Mouse (Mus musculus) embryonic facial prominence, embryonic 15.5 days (tissue): ENCODE measurements around the gene Spn. TPM values are rescaled to one million over a fixed set of nuclear protein-coding genes. Genes with fewer than 3 reads are reported as not detected.
"Not testable (repeated sequence)": the region's sequence is repeated elsewhere in the genome, so short reads cannot be mapped to it uniquely, and the experiment has no call there.

Experiments
- ATAC-seq: fragments of 200-750 bp; cut with Nextera tagmentation; 2 replicates; pipeline ENCODE4 v1.8.0; 2017; ENCODE audit warnings: low read depth, moderate TSS enrichment; ENCODE audit not compliant: insufficient number of reproducible peaks, low FRiP score, low TSS enrichment
- H3K27ac ChIP-seq: fragments of 300-500 bp; sonication (generic); replicated peaks from 2 replicates; pipeline ENCODE4 v1.5.1; 2015; ENCODE audit warnings: mild to moderate bottlenecking, inconsistent platforms
- H3K27me3 ChIP-seq: fragments of 300-500 bp; sonication (generic); 2 replicates; pipeline ENCODE4 v1.6.1; 2015; ENCODE audit warnings: inconsistent platforms
- H3K36me3 ChIP-seq: fragments of 300-500 bp; sonication (generic); 2 replicates; pipeline ENCODE4 v1.6.1; 2015; ENCODE audit warnings: mild to moderate bottlenecking, inconsistent platforms
- H3K4me1 ChIP-seq: fragments of 300-500 bp; sonication (generic); 2 replicates; pipeline ENCODE4 v1.6.1; 2015; ENCODE audit warnings: inconsistent platforms
- H3K4me2 ChIP-seq: fragments of 300-500 bp; sonication (generic); replicated peaks from 2 replicates; pipeline ENCODE4 v1.6.1; 2015; ENCODE audit warnings: mild to moderate bottlenecking, inconsistent platforms
- H3K4me3 ChIP-seq: fragments of 300-500 bp; sonication (generic); replicated peaks from 2 replicates; pipeline ENCODE4 v1.5.1; 2015; ENCODE audit warnings: mild to moderate bottlenecking, inconsistent platforms
- H3K9ac ChIP-seq: fragments of 300-500 bp; sonication (generic); 2 replicates; pipeline ENCODE4 v1.6.1; 2015; ENCODE audit warnings: inconsistent platforms
- H3K9me3 ChIP-seq: fragments of 300-500 bp; sonication (generic); replicated peaks from 2 replicates; pipeline ENCODE4 v1.6.1; 2016; ENCODE audit warnings: inconsistent platforms
- WGBS: fragments of 180-500 bp; shearing (Covaris S2); methylation state at CpG from one replicate; pipeline ENCODE4 v1.1.7; 2015; 5-methylcytosine and 5-hydroxymethylcytosine counted together
- polyA plus RNA-seq: library from polyadenylated mRNA; unstranded; fragments of >200 nt; fragmentation: Nextera tagmentation; extraction: Ambion mirVana; gene quantifications from 2 replicates; pipeline ENCODE4 v1.2.1, GENCODE M21; 2015

The Spn gene
- polyA plus RNA-seq, result 0.61 and 0.67 TPM in 2 replicates

DNA sequence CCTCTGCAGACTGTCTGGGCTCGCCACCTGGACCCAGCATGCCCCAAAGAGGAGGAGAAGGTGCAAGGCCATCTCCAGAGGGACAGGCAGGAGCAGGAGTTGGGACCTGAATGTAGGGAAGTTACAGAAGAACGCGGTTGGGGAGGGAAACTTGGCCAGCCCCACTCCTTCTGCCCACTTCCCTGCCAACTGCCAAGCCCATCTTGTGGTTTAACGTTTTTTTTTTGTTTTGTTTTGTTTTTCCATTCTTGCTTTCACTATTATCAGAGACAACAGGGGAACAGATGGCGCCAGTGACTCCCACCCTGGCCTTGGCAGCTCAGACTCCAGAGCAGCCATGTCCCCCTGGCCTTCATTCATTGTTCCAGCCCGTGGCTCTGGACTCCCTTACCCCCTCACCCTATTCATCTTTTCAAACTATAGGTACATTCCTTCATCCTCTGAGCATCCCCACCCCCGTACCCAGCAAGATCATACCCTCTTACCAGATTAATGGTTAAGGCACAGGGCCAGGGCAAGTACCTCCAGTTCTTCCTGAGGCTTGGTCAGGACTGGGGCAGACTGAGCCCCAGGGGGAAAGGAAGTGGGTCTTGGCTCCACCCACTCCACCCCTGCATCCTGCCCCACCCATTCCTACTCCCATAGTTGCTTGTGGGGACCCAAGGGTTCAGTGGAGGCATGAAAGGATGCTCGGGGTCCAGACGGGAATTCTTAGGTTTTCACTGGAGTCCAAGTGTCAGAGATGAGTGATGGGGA, at the start of gene Spn:
Gene Spn (minus strand): TSS at position 562 of the 756 bp plus-strand sequence.
- ATAC-seq, result no peak
- Histone ChIP-seq H3K4me1 (no peaks in the 10 kb centered on the region), H3K4me3 (no peak within 1 kb of the TSS), H3K36me3 (no peaks in the 10 kb centered on the region), H3K9me3 (no peaks in the 10 kb centered on the region), H3K4me2 (no peak within 1 kb of the TSS), H3K27me3 (no peaks in the 10 kb centered on the region), H3K9ac (no peak within 1 kb of the TSS), H3K27ac (no peak within 1 kb of the TSS)
- WGBS, result 65% methylated on average over 9 of the region's 9 CpGs

DNA sequence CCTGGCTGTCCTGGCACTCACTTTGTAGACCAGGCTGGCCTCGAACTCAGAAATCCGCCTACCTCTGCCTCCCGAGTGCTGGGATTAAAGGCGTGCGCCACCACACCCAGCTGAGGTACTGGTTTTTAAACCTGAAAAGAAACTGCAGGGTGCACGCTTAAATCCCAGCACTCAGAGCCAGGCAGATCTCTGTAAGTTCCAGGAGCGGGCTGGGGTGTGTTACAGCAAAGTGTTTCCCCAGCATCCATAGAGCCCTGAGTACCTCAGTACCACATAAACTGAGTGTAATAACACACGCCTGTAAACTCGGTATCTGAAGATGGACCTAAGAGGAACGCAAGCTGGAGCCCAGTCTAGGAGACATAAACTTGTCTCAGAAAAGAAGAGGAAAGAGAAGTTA, 49.7 kb upstream of the Spn start:
- H3K9ac ChIP-seq, result no peak overlapping the region
- WGBS, result 71% methylated on average over 10 of the region's 10 CpGs

DNA sequence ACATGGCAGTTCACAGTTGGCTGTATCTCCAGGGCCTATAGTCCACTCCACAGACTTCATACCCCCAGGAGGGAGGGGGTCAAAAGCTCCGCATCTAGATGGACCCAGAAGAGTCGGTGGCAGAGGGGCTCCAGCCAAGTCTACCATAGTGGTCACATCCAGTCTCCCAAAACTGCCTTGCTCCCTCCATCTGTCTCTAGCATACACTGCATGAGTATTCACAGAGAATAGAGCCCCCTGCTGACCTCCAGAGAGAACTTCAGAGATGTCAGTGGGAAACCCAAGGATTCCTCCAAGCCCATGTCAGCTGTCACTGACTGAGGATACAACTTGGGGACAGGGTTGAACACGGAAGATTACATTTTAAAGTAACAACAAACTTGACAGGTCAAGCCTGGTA, 48.0 kb upstream of the Spn start:
- Histone ChIP-seq H3K27ac (no peak overlapping the region), H3K4me2 (no peak overlapping the region), H3K4me3 (no peak overlapping the region), H3K36me3 (0 out of 2 replicates have a peak, but pooled peaks cover 3% of the 10 kb centered on the region), H3K4me1 (no peaks in the 10 kb centered on the region), H3K9ac (no peak overlapping the region), H3K27me3 (no peaks in the 10 kb centered on the region), H3K9me3 (no peaks in the 10 kb centered on the region)
- WGBS, result 63% methylated on average over 3 of the region's 3 CpGs
- ATAC-seq, result no peak

More for the DNA sequence above, 49.7 kb upstream of the Spn start:
- no peaks in the 10 kb centered on the region for H3K9me3 ChIP-seq
- H3K4me2 ChIP-seq, result no peak overlapping the region
- H3K27ac ChIP-seq, result no peak overlapping the region
- ATAC-seq, result no peak
- no peak overlapping the region for H3K4me3 ChIP-seq
- no peaks in the 10 kb centered on the region for H3K27me3 ChIP-seq
- H3K36me3 ChIP-seq, result peaks cover 20% of the 10 kb centered on the region
- H3K4me1 ChIP-seq, result no peaks in the 10 kb centered on the region

DNA sequence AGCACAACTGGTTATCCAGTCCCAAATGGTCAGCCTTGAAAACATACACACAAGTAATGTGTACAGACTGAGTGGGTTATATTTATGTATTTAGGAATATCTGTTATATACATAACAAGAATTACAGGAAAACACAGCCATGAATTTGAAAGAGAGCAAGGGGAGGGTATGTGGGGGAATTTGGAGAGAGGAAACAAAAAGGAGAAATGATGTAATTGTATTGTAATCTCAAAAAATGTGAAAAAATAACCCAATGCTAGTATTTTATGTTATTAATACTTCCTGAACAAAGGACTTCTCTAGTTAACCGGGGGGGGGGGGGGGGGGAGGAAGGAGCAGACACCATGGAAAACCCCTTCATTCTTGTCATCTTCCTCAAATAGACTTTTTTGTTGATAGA, 47.1 kb upstream of the Spn start:
- Histone ChIP-seq H3K36me3 (no peaks in the 10 kb centered on the region), H3K4me1 (no peaks in the 10 kb centered on the region), H3K27me3 (no peaks in the 10 kb centered on the region), H3K9ac (no peak overlapping the region), H3K27ac (no peak overlapping the region), H3K4me2 (no peak overlapping the region), H3K9me3 (no peaks in the 10 kb centered on the region), H3K4me3 (no peak overlapping the region)
- no peak for ATAC-seq
- 71% methylated on average over 1 of the region's 1 CpGs for WGBS

DNA sequence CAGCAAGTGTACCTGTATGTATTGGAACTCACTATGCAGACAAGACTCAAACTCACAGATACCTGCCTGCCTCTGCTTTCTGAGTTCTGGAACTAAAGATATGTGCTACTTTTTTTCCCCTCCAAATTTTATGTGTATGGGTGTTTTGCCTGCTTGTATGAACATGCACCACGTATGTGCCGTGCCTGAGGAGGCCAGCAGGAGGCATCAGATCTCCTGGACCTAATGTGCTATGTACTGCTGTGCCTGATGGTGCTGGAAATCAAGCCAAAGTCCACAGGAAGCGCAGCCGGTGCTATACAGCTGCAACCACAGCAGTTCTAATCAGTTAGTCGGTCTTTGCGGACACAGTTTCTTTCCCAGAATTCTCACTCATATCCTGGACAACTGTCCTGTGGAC, 46.2 kb upstream of the Spn start:
- Histone ChIP-seq H3K9me3 (no peaks in the 10 kb centered on the region), H3K4me3 (no peak overlapping the region), H3K4me1 (no peaks in the 10 kb centered on the region), H3K36me3 (no peaks in the 10 kb centered on the region), H3K27me3 (no peaks in the 10 kb centered on the region), H3K9ac (no peak overlapping the region), H3K27ac (no peak overlapping the region), H3K4me2 (no peak overlapping the region)
- WGBS, result 69% methylated on average over 6 of the region's 6 CpGs
- ATAC-seq, result no peak

DNA sequence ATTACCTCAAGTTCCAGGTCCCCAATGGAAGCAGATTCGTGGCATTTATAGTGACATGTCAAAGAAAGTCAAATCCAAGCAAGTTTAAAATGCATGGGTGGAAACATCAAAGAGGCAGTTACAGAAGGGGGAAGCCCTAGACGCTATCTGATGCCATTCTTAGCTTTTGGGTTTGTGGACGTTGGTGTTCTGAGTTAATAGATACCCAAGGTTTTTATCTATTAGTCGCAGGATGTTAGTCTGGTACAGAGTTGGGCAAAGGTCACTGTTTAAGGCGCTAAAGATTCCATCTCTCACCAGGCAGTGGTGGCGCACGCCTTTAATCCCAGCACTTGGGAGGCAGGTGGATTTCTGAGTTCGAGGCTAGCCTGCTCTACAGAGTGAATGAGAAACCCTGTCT, 45.7 kb upstream of the Spn start:
- 74% methylated on average over 8 of the region's 8 CpGs for WGBS
- Histone ChIP-seq H3K4me3 (no peak overlapping the region), H3K27me3 (no peaks in the 10 kb centered on the region), H3K9me3 (no peaks in the 10 kb centered on the region), H3K27ac (no peak overlapping the region), H3K4me2 (no peak overlapping the region), H3K36me3 (no peaks in the 10 kb centered on the region), H3K4me1 (no peaks in the 10 kb centered on the region), H3K9ac (no peak overlapping the region)
- no peak for ATAC-seq

DNA sequence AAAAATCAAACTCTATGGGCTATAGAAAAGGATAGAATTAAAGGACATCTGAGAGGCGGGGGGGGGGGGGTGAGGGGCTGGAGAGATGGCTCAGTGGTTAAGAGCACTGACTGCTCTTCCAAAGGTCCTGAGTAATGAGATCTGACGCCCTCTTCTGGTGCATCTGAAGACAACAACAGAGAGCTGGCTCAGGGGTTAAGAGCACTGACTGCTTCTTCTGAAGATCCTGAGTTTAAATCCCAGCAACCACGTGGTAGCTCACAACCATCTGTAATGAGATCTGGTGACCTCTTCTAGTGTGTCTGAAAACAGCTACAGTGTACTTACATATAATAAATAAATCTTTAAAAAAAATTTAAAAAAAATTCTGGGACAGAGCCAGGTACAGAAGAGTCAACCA, 44.1 kb upstream of the Spn start:
- not testable (repeated sequence) for H3K27me3 ChIP-seq, H3K4me2 ChIP-seq, H3K9ac ChIP-seq, H3K9me3 ChIP-seq, ATAC-seq, H3K27ac ChIP-seq, H3K36me3 ChIP-seq, H3K4me1 ChIP-seq, H3K4me3 ChIP-seq
- 26% methylated on average over 3 of the region's 3 CpGs for WGBS

DNA sequence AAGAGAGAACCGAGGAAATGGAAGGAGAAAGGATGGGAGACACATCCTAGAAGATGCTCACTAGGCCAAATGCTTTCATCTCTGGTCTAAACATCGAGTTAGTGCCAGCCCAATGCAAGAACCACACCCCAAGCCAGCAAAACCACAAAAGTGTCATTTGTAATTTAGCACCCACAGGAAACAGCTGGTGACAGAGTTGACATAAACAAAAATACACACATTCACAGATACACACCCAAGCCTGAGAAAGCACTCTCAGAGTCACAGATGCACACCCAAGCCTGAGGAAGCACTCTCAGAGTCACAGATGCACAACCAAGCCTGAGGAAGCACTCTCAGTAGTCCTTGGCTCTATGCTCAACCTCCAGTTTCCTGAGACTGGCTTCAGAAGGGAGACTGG, 43.2 kb upstream of the Spn start:
- H3K4me2 ChIP-seq, result no peak overlapping the region
- H3K4me1 ChIP-seq, result no peaks in the 10 kb centered on the region
- H3K36me3 ChIP-seq, result no peaks in the 10 kb centered on the region
- no peaks in the 10 kb centered on the region for H3K9me3 ChIP-seq
- H3K27me3 ChIP-seq, result no peaks in the 10 kb centered on the region
- ATAC-seq, result no peak
- H3K27ac ChIP-seq, result no peak overlapping the region
- no peak overlapping the region for H3K9ac ChIP-seq
- 53% methylated on average over 2 of the region's 2 CpGs for WGBS
- H3K4me3 ChIP-seq, result no peak overlapping the region

DNA sequence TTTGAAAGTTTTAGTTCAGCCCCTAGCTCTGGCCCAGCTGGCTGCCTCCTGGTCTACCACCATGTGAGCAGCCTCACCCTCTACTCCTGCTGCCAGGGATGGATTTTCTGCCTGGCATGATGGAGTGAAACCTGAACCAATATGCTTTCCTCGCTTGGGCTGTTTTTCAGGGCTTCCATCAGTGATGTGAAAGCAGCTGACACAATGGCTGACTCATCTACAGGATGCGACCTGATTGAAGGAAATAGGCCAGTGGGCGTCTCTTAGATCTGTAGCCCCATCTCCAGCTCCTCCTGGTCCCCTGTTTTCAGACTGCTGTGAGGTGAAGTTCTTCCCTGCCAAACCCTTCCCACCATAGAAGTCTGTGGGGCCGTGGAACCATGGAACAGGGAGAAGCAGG, 39.3 kb upstream of the Spn start:
- no peak overlapping the region for H3K9ac ChIP-seq
- ATAC-seq, result no peak
- H3K9me3 ChIP-seq, result no peaks in the 10 kb centered on the region
- no peaks in the 10 kb centered on the region for H3K4me1 ChIP-seq
- H3K4me3 ChIP-seq, result no peak overlapping the region
- no peaks in the 10 kb centered on the region for H3K36me3 ChIP-seq
- no peaks in the 10 kb centered on the region for H3K27me3 ChIP-seq
- 68% methylated on average over 4 of the region's 4 CpGs for WGBS
- H3K4me2 ChIP-seq, result no peak overlapping the region
- no peak overlapping the region for H3K27ac ChIP-seq

DNA sequence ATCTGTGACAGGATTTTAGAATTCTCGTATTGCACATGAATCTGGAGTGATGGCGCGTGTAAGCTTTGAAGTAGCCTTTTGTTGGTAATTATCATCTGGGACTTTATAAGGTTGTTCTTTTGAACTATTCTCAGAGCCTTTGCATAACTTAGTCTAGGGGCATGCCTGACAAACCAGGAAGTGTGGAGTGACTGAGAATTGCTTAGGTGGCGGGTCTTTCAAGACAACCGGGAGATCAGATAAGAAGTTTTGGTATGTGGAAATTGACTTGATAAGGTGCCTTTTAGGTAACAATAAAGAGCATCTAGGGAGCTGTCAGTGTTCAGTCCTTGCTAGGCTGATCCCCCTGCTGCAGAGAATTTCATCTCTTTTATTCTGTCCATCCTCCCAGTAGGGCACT, 28.9 kb upstream of the Spn start:
- H3K27ac ChIP-seq, result no peak overlapping the region
- ATAC-seq, result no peak
- no peak overlapping the region for H3K4me2 ChIP-seq
- 75% methylated on average over 5 of the region's 5 CpGs for WGBS
- H3K4me1 ChIP-seq, result no peaks in the 10 kb centered on the region
- H3K4me3 ChIP-seq, result no peak overlapping the region
- H3K36me3 ChIP-seq, result no peaks in the 10 kb centered on the region
- no peaks in the 10 kb centered on the region for H3K9me3 ChIP-seq
- no peaks in the 10 kb centered on the region for H3K27me3 ChIP-seq
- H3K9ac ChIP-seq, result no peak overlapping the region

DNA sequence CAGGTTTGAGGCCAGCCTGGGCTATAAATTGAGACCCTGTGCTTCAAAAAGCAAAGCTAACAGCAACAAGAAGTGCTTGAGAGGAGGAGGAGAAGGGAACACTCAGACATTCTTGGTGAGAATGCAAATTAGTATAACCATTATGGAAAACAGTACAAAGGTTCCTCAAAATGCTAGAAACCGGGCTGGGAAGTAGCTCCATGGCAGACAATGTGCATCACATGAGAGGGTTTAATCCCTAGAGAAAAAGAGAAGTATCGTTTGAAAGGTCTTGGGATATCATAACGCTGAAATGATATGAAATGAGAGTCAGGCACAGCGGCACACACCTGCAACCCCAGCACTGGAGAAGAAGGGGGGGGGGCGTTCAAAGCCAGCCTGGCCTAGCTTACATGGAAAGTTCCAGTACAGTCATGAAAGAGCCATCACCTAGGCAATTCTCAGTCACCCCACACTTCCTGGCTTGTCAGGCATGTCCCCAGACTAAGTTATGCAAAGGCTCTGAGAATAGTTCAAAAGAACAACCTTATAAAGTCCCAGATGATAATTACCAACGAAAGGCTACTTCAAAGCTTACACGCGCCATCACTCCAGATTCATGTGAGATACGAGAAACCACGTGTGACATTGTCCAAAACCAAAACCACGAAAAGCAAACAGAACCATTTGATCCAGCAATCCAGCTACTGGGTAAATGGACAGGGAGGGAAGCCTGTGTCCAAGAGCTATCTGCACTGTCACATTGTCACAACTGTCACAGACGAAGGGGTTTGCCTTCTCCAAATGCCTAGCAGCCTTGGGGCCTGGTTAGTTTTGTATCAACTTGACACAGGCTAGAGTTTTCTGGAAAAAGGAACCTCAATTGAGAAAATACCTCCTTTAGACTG, 28.2 kb upstream of the Spn start:
- ATAC-seq, result no peak
- Histone ChIP-seq H3K4me2 (no peak overlapping the region), H3K4me3 (no peak overlapping the region), H3K27me3 (no peaks in the 10 kb centered on the region), H3K36me3 (no peaks in the 10 kb centered on the region), H3K9ac (no peak overlapping the region), H3K27ac (no peak overlapping the region), H3K9me3 (no peaks in the 10 kb centered on the region), H3K4me1 (no peaks in the 10 kb centered on the region)
- 76% methylated on average over 12 of the region's 12 CpGs for WGBS
